In genomic region chrX:77432001-77432565, GRCm38 (mm10) we compare ENCODE assay signal across 9 mouse cellular contexts.
DNase-seq lines count a peak whose midpoint lies in the region; ATAC-seq and TF ChIP-seq lines count a peak whose summit lies in the region.
"Had no signal": no experiment of that assay in that cellular context is flagged by ENCODE, and none has a peak within 500 bp of the region (broad histone marks: within the 10 kb centered on the region; RNA-seq: fewer than 3 reads in every experiment).

No protein-coding gene starts in this region.

- no peaks in the 10 kb centered on the region; the same call in 1 of the 2 replicates for H3K4me1 ChIP-seq in liver, embryonic 11.5 days (replicated peaks; ENCODE audit: control insufficient read depth, insufficient read depth, low read length)
- H3K4me1 ChIP-seq in liver, embryonic 12.5 days = peaks cover 7% of the 10 kb centered on the region
- H3K4me1 ChIP-seq in forebrain, postnatal 0 days (ENCODE audit: insufficient read depth) = no peaks in the 10 kb centered on the region
- H3K4me1 ChIP-seq in neural tube, embryonic 14.5 days (ENCODE audit: control insufficient read depth, insufficient read depth, low read length) = no peaks in the 10 kb centered on the region

- WGBS in liver, embryonic 11.5 days = 50% methylated on average over 2 of the region's 2 CpGs
- WGBS in liver, embryonic 12.5 days (ENCODE audit: insufficient replicate concordance) = 38% methylated on average over 2 of the region's 2 CpGs
- WGBS in forebrain, postnatal 0 days = 84% methylated on average over 2 of the region's 2 CpGs
- 79% methylated on average over 2 of the region's 2 CpGs for WGBS in neural tube, embryonic 14.5 days

- no peak overlapping the region for H3K9ac ChIP-seq in liver, embryonic 11.5 days (ENCODE audit: low read depth, low read length)
- H3K9ac ChIP-seq in liver, embryonic 12.5 days = no peak overlapping the region
- no peak overlapping the region for H3K9ac ChIP-seq in forebrain, postnatal 0 days
- H3K9ac ChIP-seq in neural tube, embryonic 14.5 days (replicated peaks; ENCODE audit: low read depth, low read length) = no peak overlapping the region

- H3K4me3 ChIP-seq in liver, embryonic 11.5 days (ENCODE audit: low read depth, low read length) = no peak overlapping the region
- H3K4me3 ChIP-seq in liver, embryonic 12.5 days = no peak overlapping the region
- H3K4me3 ChIP-seq in forebrain, postnatal 0 days (ENCODE audit: low read depth, low read length) = no peak overlapping the region
- H3K4me3 ChIP-seq in neural tube, embryonic 14.5 days (ENCODE audit: low read depth, low read length) = no peak overlapping the region

- TF ChIP-seq CTCF in forebrain, postnatal 0 days (IDR thresholded peaks at IDR 0.05; ENCODE audit: low read depth) = no peak

- no peaks in the 10 kb centered on the region for H3K27me3 ChIP-seq in liver, embryonic 11.5 days (replicated peaks; ENCODE audit: control insufficient read depth, insufficient read depth, low read length)
- no peaks in the 10 kb centered on the region for H3K27me3 ChIP-seq in liver, embryonic 12.5 days (replicated peaks)
- no peaks in the 10 kb centered on the region for H3K27me3 ChIP-seq in forebrain, postnatal 0 days (ENCODE audit: insufficient read depth, low read length)
- no peaks in the 10 kb centered on the region for H3K27me3 ChIP-seq in neural tube, embryonic 14.5 days (ENCODE audit: control insufficient read depth, insufficient read depth, low read length)

- peak overlapping the region; percentile 9; the same call in 1 of the 2 replicates for H3K4me2 ChIP-seq in liver, embryonic 11.5 days
- no peak overlapping the region for H3K4me2 ChIP-seq in liver, embryonic 12.5 days
- H3K4me2 ChIP-seq in forebrain, postnatal 0 days (ENCODE audit: low read depth) = 0 out of 2 replicates have a peak overlapping the region, but pooled peaks have one; percentile 26
- no peak overlapping the region for H3K4me2 ChIP-seq in neural tube, embryonic 14.5 days (ENCODE audit: low read depth, low read length)

- no peaks in the 10 kb centered on the region for H3K9me3 ChIP-seq in liver, embryonic 11.5 days (ENCODE audit: control insufficient read depth, low read length)
- H3K9me3 ChIP-seq in liver, embryonic 12.5 days (replicated peaks) = no peaks in the 10 kb centered on the region
- H3K9me3 ChIP-seq in forebrain, postnatal 0 days (ENCODE audit: low read length) = no peaks in the 10 kb centered on the region
- H3K9me3 ChIP-seq in neural tube, embryonic 14.5 days (ENCODE audit: control insufficient read depth, low read length) = no peaks in the 10 kb centered on the region

- ATAC-seq in liver, embryonic 11.5 days (replicated peaks; ENCODE audit: low FRiP score) = no peak
- ATAC-seq in liver, embryonic 12.5 days = no peak
- no peak for ATAC-seq in forebrain, postnatal 0 days
- ATAC-seq in neural tube, embryonic 14.5 days (ENCODE audit: low read depth) = no peak
- ATAC-seq in erythroid progenitor cell, adult 5-6 weeks (replicated peaks; ENCODE audit: low FRiP score, poor library complexity, severe bottlenecking) = no peak

- H3K27ac ChIP-seq in liver, embryonic 11.5 days (ENCODE audit: low read depth, low read length) = no peak overlapping the region; the same call in 1 of the 2 replicates
- no peak overlapping the region for H3K27ac ChIP-seq in liver, embryonic 12.5 days
- H3K27ac ChIP-seq in forebrain, postnatal 0 days (ENCODE audit: low read depth, low read length) = peak overlapping the region; percentile 71
- peak overlapping the region; percentile 44; the same call in 1 of the 2 replicates for H3K27ac ChIP-seq in neural tube, embryonic 14.5 days (ENCODE audit: low read depth, low read length)
- H3K27ac ChIP-seq: kidney, postnatal 0 days had no signal

- no peaks in the 10 kb centered on the region for H3K36me3 ChIP-seq in liver, embryonic 11.5 days (ENCODE audit: control insufficient read depth, insufficient read depth, low read length)
- no peaks in the 10 kb centered on the region for H3K36me3 ChIP-seq in liver, embryonic 12.5 days
- no peaks in the 10 kb centered on the region for H3K36me3 ChIP-seq in forebrain, postnatal 0 days (ENCODE audit: insufficient read depth)
- H3K36me3 ChIP-seq in neural tube, embryonic 14.5 days (ENCODE audit: control insufficient read depth, insufficient read depth, low read length) = no peaks in the 10 kb centered on the region

- DNase-seq in liver, embryonic 11.5 days (ENCODE audit: low spot score) = no peak
- peak; percentile 63 for DNase-seq in cerebellum, adult 9-11 months
- no peak for DNase-seq in forebrain, postnatal 0 days
- no peak for DNase-seq in embryo, embryonic 10 days (ENCODE audit: low spot score)
- DNase-seq in lung, postnatal 36 days = no peak

Comparison
In these comparisons a context has a peak if more than half of its experiments do, and no peak if none do; other contexts are left out.
1. H3K4me2 ChIP-seq: peak in liver, embryonic 11.5 days (single experiment) and forebrain, postnatal 0 days (single experiment); none in liver, embryonic 12.5 days (single experiment) and neural tube, embryonic 14.5 days (single experiment).
2. H3K27ac ChIP-seq: peak in forebrain, postnatal 0 days (single experiment) and neural tube, embryonic 14.5 days (single experiment); none in liver, embryonic 11.5 days (single experiment) and liver, embryonic 12.5 days (single experiment).